Mouse (Mus musculus): ENCODE measurements around the gene Polr3gl.
A peak's percentile ranks its signal among the peaks of the same experiment; 100 is the strongest.

Polr3gl gene

GRCm38 (mm10) chr3:96557694-96558093 lies 36.3 kb downstream of the Polr3gl start, which contains the start of gene Txnip:
Gene Txnip (plus strand): TSS chr3:96557957.
- peak; percentile 100 for DNase-seq (ENCODE audit: low spot score)

GRCm38 (mm10) chr3:96556651-96557635 lies 37.0 kb downstream of the Polr3gl start:
- DNase-seq (ENCODE audit: low spot score): no peak

GRCm38 (mm10) chr3:96555999-96556614 lies 37.9 kb downstream of the Polr3gl start:
- no peak for DNase-seq (ENCODE audit: low spot score)

- DNase-seq (ENCODE audit: low spot score): peak; percentile 73
Measured at GRCm38 (mm10) chr3:96555041-96555596, 38.9 kb downstream of the Polr3gl start.

- DNase-seq (ENCODE audit: low spot score): no peak
Measured at GRCm38 (mm10) chr3:96554251-96554650, 39.7 kb downstream of the Polr3gl start.

- no peak for DNase-seq (ENCODE audit: low spot score)
Measured at GRCm38 (mm10) chr3:96553601-96554000, 40.4 kb downstream of the Polr3gl start.

GRCm38 (mm10) chr3:96551890-96552289 lies 42.1 kb downstream of the Polr3gl start:
- DNase-seq (ENCODE audit: low spot score): no peak

GRCm38 (mm10) chr3:96551203-96551602 lies 42.8 kb downstream of the Polr3gl start:
- DNase-seq (ENCODE audit: low spot score): no peak

GRCm38 (mm10) chr3:96549346-96549745 lies 44.6 kb downstream of the Polr3gl start:
- DNase-seq (ENCODE audit: low spot score): no peak

GRCm38 (mm10) chr3:96548824-96549223 lies 45.2 kb downstream of the Polr3gl start:
- no peak for DNase-seq (ENCODE audit: low spot score)

- DNase-seq (ENCODE audit: low spot score): peak; percentile 69
Measured at GRCm38 (mm10) chr3:96547389-96547960, 46.5 kb downstream of the Polr3gl start.

GRCm38 (mm10) chr3:96546880-96547279 lies 47.1 kb downstream of the Polr3gl start:
- no peak for DNase-seq (ENCODE audit: low spot score)

- DNase-seq (ENCODE audit: low spot score): no peak
Measured at GRCm38 (mm10) chr3:96545565-96545964, 48.4 kb downstream of the Polr3gl start.

- DNase-seq (ENCODE audit: low spot score): no peak
Measured at GRCm38 (mm10) chr3:96543345-96543744, 50.6 kb downstream of the Polr3gl start.

- no peak for DNase-seq (ENCODE audit: low spot score)
Measured at GRCm38 (mm10) chr3:96542554-96542953, 51.4 kb downstream of the Polr3gl start.

- no peak for DNase-seq (ENCODE audit: low spot score)
Measured at GRCm38 (mm10) chr3:96541328-96542078, 52.5 kb downstream of the Polr3gl start.

- no peak for DNase-seq (ENCODE audit: low spot score)
Measured at GRCm38 (mm10) chr3:96540740-96541139, 53.2 kb downstream of the Polr3gl start.

- DNase-seq (ENCODE audit: low spot score): no peak
Measured at GRCm38 (mm10) chr3:96539316-96539715, 54.7 kb downstream of the Polr3gl start.

- DNase-seq (ENCODE audit: low spot score): no peak
Measured at GRCm38 (mm10) chr3:96534300-96534699, 59.7 kb downstream of the Polr3gl start.

GRCm38 (mm10) chr3:96532050-96532449 lies 61.9 kb downstream of the Polr3gl start:
- DNase-seq (ENCODE audit: low spot score): no peak

- DNase-seq (ENCODE audit: low spot score): no peak
Measured at GRCm38 (mm10) chr3:96528506-96528905, 65.5 kb downstream of the Polr3gl start.
